Mouse (Mus musculus) heart, postnatal 0 days (tissue): Measurements from ENCODE around the gene Arhgap15. TPM values are rescaled to one million over a fixed set of nuclear protein-coding genes. Genes with fewer than 3 reads are reported as not detected.

Source experiments
- ATAC-seq: fragments of 200-750 bp; cut with Nextera tagmentation; 2 replicates; pipeline ENCODE4 v1.8.0; 2017; ENCODE audit warnings: low read depth, moderate number of reproducible peaks, moderate library complexity; ENCODE audit not compliant: insufficient read depth
- DNase-seq: peaks from one replicate; pipeline ENCODE4 v3.0.0-alpha.2; 2016; ENCODE audit warnings: low spot score
- H3K27ac ChIP-seq: fragments of 300-500 bp; sonication (generic); 2 replicates; pipeline ENCODE4 v1.5.1; 2014; ENCODE audit warnings: low read depth, mild to moderate bottlenecking
- H3K27me3 ChIP-seq: fragments of 300-500 bp; sonication (generic); 2 replicates; pipeline ENCODE4 v1.6.1; 2014; ENCODE audit warnings: low read length, mixed read lengths; ENCODE audit not compliant: control insufficient read depth, insufficient read depth
- H3K36me3 ChIP-seq: fragments of 300-500 bp; sonication (generic); replicated peaks from 2 replicates; pipeline ENCODE4 v1.6.1; 2014; ENCODE audit warnings: low read length, mixed read lengths; ENCODE audit not compliant: control insufficient read depth, insufficient read depth
- H3K4me1 ChIP-seq: fragments of 300-500 bp; sonication (generic); 2 replicates; pipeline ENCODE4 v1.6.1; 2014; ENCODE audit warnings: antibody characterized with exemption; ENCODE audit not compliant: control insufficient read depth, insufficient read depth
- H3K4me2 ChIP-seq: fragments of 300-500 bp; sonication (generic); 2 replicates; pipeline ENCODE4 v1.6.1; 2014; ENCODE audit warnings: low read depth, mild to moderate bottlenecking, low read length, moderate library complexity
- H3K4me3 ChIP-seq: fragments of 300-500 bp; sonication (generic); 2 replicates; pipeline ENCODE4 v1.5.1; 2014; ENCODE audit warnings: low read depth, low read length
- H3K9ac ChIP-seq: fragments of 300-500 bp; sonication (generic); replicated peaks from 2 replicates; pipeline ENCODE4 v1.6.1; 2014; ENCODE audit warnings: low read depth, low read length, mixed read lengths
- H3K9me3 ChIP-seq: fragments of 300-500 bp; sonication (generic); replicated peaks from 2 replicates; pipeline ENCODE4 v1.6.1; 2016; ENCODE audit warnings: low read length; ENCODE audit not compliant: control insufficient read depth
- CTCF ChIP-seq: IDR thresholded peaks from 2 replicates; pipeline ENCODE4 v1.5.1; 2016; ENCODE audit warnings: antibody characterized with exemption, control low read depth, low read depth
- EP300 ChIP-seq: IDR thresholded peaks from 2 replicates; pipeline ENCODE4 v1.6.1; 2016; ENCODE audit warnings: antibody characterized with exemption, low read depth
- WGBS: fragments of 180-500 bp; shearing (Covaris S2); extraction: QIAGEN DNeasy Blood & Tissue Kit; methylation state at CpG from one replicate; pipeline ENCODE4 v1.1.7; 2014; 5-methylcytosine and 5-hydroxymethylcytosine counted together
- polyA plus RNA-seq: library from polyadenylated mRNA; unstranded; fragments of >200 nt; fragmentation: Nextera tagmentation; extraction: Ambion mirVana; gene quantifications from 2 replicates; pipeline ENCODE4 v1.2.1, GENCODE M21; 2015
- total RNA-seq: library from RNA; depleted of rRNA; stranded (reverse); fragments of >200 nt; gene quantifications from 2 replicates; pipeline ENCODE4 v1.2.3, GENCODE M21; 2014; ENCODE audit warnings: low replicate concordance

Gene Arhgap15
- total and polyA plus RNA-seq, 2 experiments from 2014 or later, result 0.46 to 1.7 TPM

GRCm38 (mm10) chr2:43739190-43739818, 9.3 kb upstream of the Arhgap15 start:
- no peaks in the 10 kb centered on the region for H3K9me3 ChIP-seq
- no peak for ATAC-seq
- H3K9ac ChIP-seq, result no peak overlapping the region
- H3K27ac ChIP-seq, result no peak overlapping the region
- no peaks in the 10 kb centered on the region for H3K27me3 ChIP-seq
- H3K4me1 ChIP-seq, result no peaks in the 10 kb centered on the region
- DNase-seq, result no peak
- WGBS, result 66% methylated on average over 9 of the region's 9 CpGs
- H3K36me3 ChIP-seq, result no peaks in the 10 kb centered on the region
- TF ChIP-seq EP300 (no peak), CTCF (no peak)
- no peak overlapping the region for H3K4me3 ChIP-seq
- H3K4me2 ChIP-seq, result no peak overlapping the region

GRCm38 (mm10) chr2:43749321-43749720, 697 bp downstream of the Arhgap15 start:
- DNase-seq (no peak), ATAC-seq (no peak)
- TF ChIP-seq CTCF (no peak), EP300 (no peak)
- Histone ChIP-seq H3K27me3 (no peaks in the 10 kb centered on the region), H3K4me1 (no peaks in the 10 kb centered on the region), H3K27ac (no peak overlapping the region), H3K36me3 (no peaks in the 10 kb centered on the region), H3K9ac (no peak overlapping the region), H3K9me3 (no peaks in the 10 kb centered on the region), H3K4me2 (peak overlapping the region; percentile 31; the same call in 1 of the 2 replicates), H3K4me3 (no peak overlapping the region)
- WGBS, result 50% methylated on average over 3 of the region's 3 CpGs

DNA sequence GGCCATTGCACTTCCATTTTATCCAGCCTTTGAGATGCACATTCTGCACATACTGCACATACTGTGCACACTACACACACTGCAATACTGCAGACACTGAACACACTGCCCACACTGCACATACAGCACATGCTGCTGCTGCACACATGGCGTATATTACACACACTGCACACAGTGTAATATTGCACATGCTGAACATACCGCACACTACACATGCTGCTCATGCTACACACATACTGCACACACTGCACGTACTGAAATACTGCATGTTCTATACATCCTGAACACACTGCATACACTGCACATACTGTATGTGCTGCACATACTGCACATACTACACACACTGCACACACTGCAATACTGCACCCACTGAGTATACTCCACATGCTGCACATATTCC, 7.3 kb downstream of the Arhgap15 start:
- Histone ChIP-seq H3K36me3 (no peaks in the 10 kb centered on the region), H3K4me3 (no peak overlapping the region), H3K4me2 (no peak overlapping the region), H3K9me3 (no peaks in the 10 kb centered on the region), H3K4me1 (no peaks in the 10 kb centered on the region), H3K27ac (no peak overlapping the region), H3K9ac (no peak overlapping the region), H3K27me3 (no peaks in the 10 kb centered on the region)
- WGBS, result 85% methylated on average over 3 of the region's 3 CpGs
- ATAC-seq, result no peak
- DNase-seq, result no peak
- TF ChIP-seq EP300 (no peak), CTCF (no peak)

GRCm38 (mm10) chr2:43756626-43757025, 8.0 kb downstream of the Arhgap15 start:
- no peak for ATAC-seq
- Histone ChIP-seq H3K36me3 (no peaks in the 10 kb centered on the region), H3K4me3 (no peak overlapping the region), H3K4me1 (no peaks in the 10 kb centered on the region), H3K27me3 (no peaks in the 10 kb centered on the region), H3K9me3 (no peaks in the 10 kb centered on the region), H3K4me2 (no peak overlapping the region), H3K9ac (no peak overlapping the region), H3K27ac (no peak overlapping the region)
- TF ChIP-seq EP300, result no peak
- TF ChIP-seq CTCF, result no peak
- no peak for DNase-seq
- WGBS, result 62% methylated on average over 2 of the region's 2 CpGs

DNA sequence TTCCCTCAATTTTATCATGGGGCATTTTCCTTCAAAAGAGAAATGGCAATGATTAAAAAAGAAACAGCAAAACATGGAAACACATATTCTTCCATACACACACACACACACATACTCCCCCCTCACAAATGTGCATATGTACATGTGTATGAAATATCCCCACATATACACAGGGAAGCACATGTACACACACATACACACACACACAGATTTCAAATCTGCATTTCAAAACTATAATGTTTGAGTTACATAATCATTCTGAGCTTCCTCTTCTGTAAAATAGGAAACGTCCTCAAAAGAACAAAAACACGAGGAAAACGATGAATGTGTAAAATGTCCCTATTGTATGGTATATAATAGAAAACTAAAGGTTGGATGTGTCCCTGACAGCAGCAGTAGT, 13.1 kb downstream of the Arhgap15 start:
- no peak for DNase-seq
- no peaks in the 10 kb centered on the region for H3K36me3 ChIP-seq
- H3K27ac ChIP-seq, result no peak overlapping the region
- no peak overlapping the region for H3K4me3 ChIP-seq
- no peak for ATAC-seq
- no peak for TF ChIP-seq CTCF
- TF ChIP-seq EP300, result no peak
- H3K9me3 ChIP-seq, result no peaks in the 10 kb centered on the region
- 71% methylated on average over 3 of the region's 3 CpGs for WGBS
- H3K4me1 ChIP-seq, result no peaks in the 10 kb centered on the region
- H3K4me2 ChIP-seq, result no peak overlapping the region
- H3K27me3 ChIP-seq, result no peaks in the 10 kb centered on the region
- H3K9ac ChIP-seq, result no peak overlapping the region

GRCm38 (mm10) chr2:43763279-43763678, 14.7 kb downstream of the Arhgap15 start:
- WGBS, result 71% methylated on average over 5 of the region's 5 CpGs
- Histone ChIP-seq H3K4me1 (no peaks in the 10 kb centered on the region), H3K4me2 (no peak overlapping the region), H3K36me3 (no peaks in the 10 kb centered on the region), H3K27ac (no peak overlapping the region), H3K27me3 (no peaks in the 10 kb centered on the region), H3K9ac (no peak overlapping the region), H3K9me3 (no peaks in the 10 kb centered on the region), H3K4me3 (no peak overlapping the region)
- TF ChIP-seq EP300 (no peak), CTCF (no peak)
- ATAC-seq, result no peak
- DNase-seq, result no peak
